Comparison of ENCODE assay signal across 16 mouse cellular contexts in the genomic region with DNA sequence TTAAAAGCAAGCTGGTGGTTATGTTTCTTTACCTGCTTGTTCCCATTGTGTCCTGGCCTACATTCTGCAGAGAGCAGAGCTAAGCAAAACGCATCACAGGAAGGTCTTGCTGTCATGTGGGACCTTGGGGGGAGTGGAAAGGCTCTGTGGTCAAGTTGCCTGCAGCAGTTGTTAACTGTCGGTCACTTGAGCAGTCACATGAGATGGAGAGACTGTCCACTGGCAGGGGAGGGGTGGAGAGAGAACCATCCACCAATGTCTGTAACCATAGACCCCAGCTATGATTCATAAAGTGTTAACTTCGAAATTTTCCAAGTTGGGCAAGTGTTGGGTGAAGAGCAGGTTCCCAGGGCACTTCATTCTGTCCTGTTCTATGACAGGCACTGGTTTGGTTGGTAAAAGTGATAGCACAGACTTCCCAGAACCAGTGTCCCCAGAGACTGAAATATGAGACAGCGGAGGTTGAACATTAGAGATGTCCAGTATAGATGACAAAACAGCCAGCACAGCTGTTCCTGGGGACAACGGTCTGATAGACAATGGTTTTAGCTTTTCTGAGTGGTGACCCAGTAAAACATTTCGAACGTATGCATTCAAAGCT. TPM values are rescaled to one million over a fixed set of nuclear protein-coding genes. Genes with fewer than 3 reads are reported as not detected.
DNase-seq lines count a peak whose midpoint lies in the region; ATAC-seq and TF ChIP-seq lines count a peak whose summit lies in the region.
"Had no signal": no experiment of that assay in that cellular context is flagged by ENCODE, and none has a peak within 500 bp of the region (broad histone marks: within the 10 kb centered on the region; RNA-seq: fewer than 3 reads in every experiment).

No protein-coding gene starts in this region.

- WGBS in heart, embryonic 11.5 days (ENCODE audit: insufficient replicate concordance) = 50% methylated on average over 7 of the region's 7 CpGs
- 63% methylated on average over 7 of the region's 7 CpGs for WGBS in limb, embryonic 14.5 days

- DNase-seq in gastrocnemius, adult 2 months = peak; percentile 63
- no peak for DNase-seq in gastrocnemius, postnatal 36 days
- peak; percentile 35 to 36 for DNase-seq in gastrocnemius, adult 8-10 months (ENCODE audit: low spot score in 2 of 2)
- DNase-seq in limb, embryonic 14.5 days (ENCODE audit: low spot score) = no peak
- DNase-seq in left cerebral cortex, adult 18-20 months (ENCODE audit: low spot score in 2 of 2) = no peak
- DNase-seq in left cerebral cortex, postnatal 36 days (ENCODE audit: low spot score in 2 of 2) = no peak
- no peak for DNase-seq in kidney, postnatal 4 days
- DNase-seq: cerebellum, adult 18-20 months; kidney, adult 9 months; liver, postnatal 0 days; retina, postnatal 1 day; thymus, postnatal 4 days had no signal

- H3K9me3 ChIP-seq in heart, embryonic 11.5 days (replicated peaks; ENCODE audit: control insufficient read depth, low read length) = no peaks in the 10 kb centered on the region
- no peaks in the 10 kb centered on the region for H3K9me3 ChIP-seq in limb, embryonic 14.5 days (ENCODE audit: control insufficient read depth, low read length)
- H3K9me3 ChIP-seq: embryonic facial prominence, embryonic 13.5 days; limb, embryonic 12.5 days had no signal

- H3K4me1 ChIP-seq in heart, embryonic 11.5 days (ENCODE audit: control insufficient read depth, insufficient read depth, low read length) = peaks cover 10% of the 10 kb centered on the region
- H3K4me1 ChIP-seq in limb, embryonic 14.5 days (ENCODE audit: control insufficient read depth, insufficient read depth, low read length) = no peaks in the 10 kb centered on the region
- H3K4me1 ChIP-seq: limb, embryonic 12.5 days had no signal

- no peak for TF ChIP-seq CTCF in gastrocnemius, adult 2 months (IDR thresholded peaks at IDR 0.05)

- peak overlapping the region; percentile 4; the same call in 1 of the 2 replicates for H3K4me3 ChIP-seq in gastrocnemius, adult 2 months
- H3K4me3 ChIP-seq in heart, embryonic 11.5 days (ENCODE audit: low read depth, low read length) = no peak overlapping the region
- no peak overlapping the region for H3K4me3 ChIP-seq in limb, embryonic 14.5 days (replicated peaks; ENCODE audit: low read length)
- H3K4me3 ChIP-seq: embryonic facial prominence, embryonic 13.5 days; limb, embryonic 12.5 days had no signal

- no peak overlapping the region for H3K4me2 ChIP-seq in heart, embryonic 11.5 days
- no peak overlapping the region for H3K4me2 ChIP-seq in limb, embryonic 14.5 days (replicated peaks; ENCODE audit: low read depth, low read length, severe bottlenecking)
- H3K4me2 ChIP-seq: embryonic facial prominence, embryonic 13.5 days; limb, embryonic 12.5 days had no signal

- intact Hi-C loops in gastrocnemius, adult 2 months (cut with DNase I) = loop anchor here (1.0 to 5.0 kb wide), 2 partner anchors 29 to 80 kb away; a partner anchor contains a TSS
- intact Hi-C loops in gastrocnemius, postnatal 36 days (cut with DNase I) = loop anchor here (2.0 to 5.0 kb wide), 3 partner anchors 30 to 1005 kb away; a partner anchor contains a TSS
- intact Hi-C loops in left cerebral cortex, postnatal 36 days (cut with DNase I) = no loop called here

- H3K36me3 ChIP-seq in heart, embryonic 11.5 days (ENCODE audit: control insufficient read depth, insufficient read depth, low read length) = no peaks in the 10 kb centered on the region
- H3K36me3 ChIP-seq in limb, embryonic 14.5 days (ENCODE audit: control insufficient read depth, insufficient read depth, low read length) = no peaks in the 10 kb centered on the region
- H3K36me3 ChIP-seq: embryonic facial prominence, embryonic 13.5 days; limb, embryonic 12.5 days had no signal

- no peaks in the 10 kb centered on the region for H3K27me3 ChIP-seq in heart, embryonic 11.5 days (ENCODE audit: control insufficient read depth, insufficient read depth, low read length)
- H3K27me3 ChIP-seq in limb, embryonic 14.5 days (ENCODE audit: control insufficient read depth, insufficient read depth, low read length) = no peaks in the 10 kb centered on the region

- no peak for ATAC-seq in heart, embryonic 11.5 days (replicated peaks; ENCODE audit: insufficient number of reproducible peaks, low FRiP score, low TSS enrichment)
- ATAC-seq in limb, embryonic 14.5 days (ENCODE audit: low FRiP score, low read depth) = peak; percentile 30
- ATAC-seq: liver, postnatal 0 days had no signal

- H3K27ac ChIP-seq in gastrocnemius, adult 2 months = peak overlapping the region; percentile 92
- peak overlapping the region; percentile 88 for H3K27ac ChIP-seq in heart, embryonic 11.5 days (ENCODE audit: low read depth, low read length)
- H3K27ac ChIP-seq in limb, embryonic 14.5 days (replicated peaks; ENCODE audit: low read depth, low read length) = no peak overlapping the region
- H3K27ac ChIP-seq: embryonic facial prominence, embryonic 13.5 days; limb, embryonic 12.5 days had no signal

- no peak for TF ChIP-seq POLR2A in limb, embryonic 14.5 days (IDR thresholded peaks at IDR 0.05; ENCODE audit: borderline replicate concordance, extremely low read depth, insufficient read depth, insufficient read length)

- no peak overlapping the region for H3K9ac ChIP-seq in heart, embryonic 11.5 days (ENCODE audit: low read depth, low read length)
- H3K9ac ChIP-seq in limb, embryonic 14.5 days (ENCODE audit: low read depth, low read length, severe bottlenecking) = no peak overlapping the region
- H3K9ac ChIP-seq: embryonic facial prominence, embryonic 13.5 days; limb, embryonic 12.5 days; liver, postnatal 0 days had no signal

RNA-seq across cellular contexts. Expression of a gene that starts 29.0 kb away (rescaled TPM):
- 10 to 100 TPM; 78.5 to 82.6 TPM for total RNA-seq in gastrocnemius, adult 2 months (2021)
- total RNA-seq in gastrocnemius, postnatal 36 days (2021) = 10 to 100 TPM; 72.2 to 87.7 TPM
- 10 to 100 TPM; 66.7 to 86.3 (median 77.8) TPM for total RNA-seq in gastrocnemius, adult 8-10 months (2022)
- polyA plus RNA-seq in heart, embryonic 11.5 days (2014; fragmentation: Nextera tagmentation; extraction: Ambion mirVana) = 170 and 202 TPM in 2 replicates
- polyA plus RNA-seq in limb, embryonic 14.5 days (2012; rRNA removed) = 4.6 and 5.2 TPM in 2 replicates
- 12.5 and 13.8 TPM in 2 replicates for polyA plus RNA-seq in limb, embryonic 14.5 days (2014; fragmentation: Nextera tagmentation; extraction: Ambion mirVana)
- 10 to 100 TPM; 11.2 to 12.2 TPM for total RNA-seq in left cerebral cortex, adult 18-20 months (2021)
- total RNA-seq in left cerebral cortex, postnatal 36 days (2021) = 10 to 100 TPM; 14.6 to 16.0 TPM
- total RNA-seq: megakaryocyte-erythroid progenitor cell, adult 5-6 weeks had no signal

Comparison
In these comparisons a context has a peak if more than half of its experiments do, and no peak if none do; other contexts are left out.
1. DNase-seq: peak in gastrocnemius, adult 2 months (single experiment) and gastrocnemius, adult 8-10 months (2 of 2); none in gastrocnemius, postnatal 36 days (0 of 2), limb, embryonic 14.5 days (single experiment), left cerebral cortex, adult 18-20 months (0 of 2), left cerebral cortex, postnatal 36 days (0 of 2) and kidney, postnatal 4 days (0 of 2).